Mouse (Mus musculus) heart, adult 11 months (tissue): ENCODE results near the gene Auts2.

Experiments used
- DNase-seq: peaks from one replicate; pipeline ENCODE4 v3.0.0; 2022

Auts2 gene

DNA sequence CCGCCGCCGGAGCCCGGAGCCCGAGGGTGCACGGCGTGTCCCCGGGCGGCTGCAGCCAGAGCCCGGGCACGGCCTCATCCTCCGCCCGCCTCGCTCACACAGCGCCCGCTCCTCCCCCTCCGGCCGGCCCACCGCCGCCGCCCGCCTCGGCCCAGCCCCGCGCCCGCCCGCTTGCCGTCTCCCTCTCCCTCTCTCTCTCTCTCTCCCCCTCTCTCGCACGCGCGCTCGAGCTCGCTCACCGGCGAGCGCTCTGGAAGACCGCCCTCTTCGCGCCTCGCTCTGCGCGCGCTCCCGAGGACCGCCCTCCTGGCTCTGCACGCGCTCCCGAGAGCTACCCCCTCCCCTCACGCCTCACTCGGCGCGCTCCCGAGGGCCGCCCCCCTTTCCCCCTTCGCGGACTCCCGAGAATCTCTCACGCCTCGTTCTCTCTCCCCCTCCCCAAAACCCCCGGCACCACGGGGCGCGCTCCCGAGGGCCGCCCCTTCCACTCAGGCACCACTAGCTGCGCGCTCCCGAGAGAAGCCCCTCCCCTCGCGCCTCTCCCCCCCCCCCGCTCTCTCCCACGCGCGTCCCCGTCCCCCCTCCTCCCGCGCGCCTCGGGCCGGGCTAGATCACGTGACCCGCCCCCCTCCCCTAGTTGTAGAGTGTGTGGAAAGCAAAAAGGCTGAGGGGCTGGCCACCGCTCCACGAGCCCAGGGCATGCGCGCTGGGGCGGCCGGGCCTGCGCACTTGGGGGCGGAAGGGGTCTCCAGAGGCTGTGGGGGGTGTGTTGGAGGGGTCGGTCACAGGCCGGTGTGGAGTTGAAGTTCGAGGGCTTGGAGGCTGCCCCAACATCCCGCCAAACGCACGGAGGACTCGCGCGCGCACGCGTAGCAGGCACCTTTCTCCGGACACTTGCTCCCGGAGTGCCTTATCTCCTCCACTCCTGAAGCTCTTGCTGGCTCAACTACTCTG is at the start of gene Auts2:
Gene Auts2, minus strand, starts transcription at position 227 of the 954 bp plus-strand sequence.
- DNase-seq: peak; percentile 99

DNA sequence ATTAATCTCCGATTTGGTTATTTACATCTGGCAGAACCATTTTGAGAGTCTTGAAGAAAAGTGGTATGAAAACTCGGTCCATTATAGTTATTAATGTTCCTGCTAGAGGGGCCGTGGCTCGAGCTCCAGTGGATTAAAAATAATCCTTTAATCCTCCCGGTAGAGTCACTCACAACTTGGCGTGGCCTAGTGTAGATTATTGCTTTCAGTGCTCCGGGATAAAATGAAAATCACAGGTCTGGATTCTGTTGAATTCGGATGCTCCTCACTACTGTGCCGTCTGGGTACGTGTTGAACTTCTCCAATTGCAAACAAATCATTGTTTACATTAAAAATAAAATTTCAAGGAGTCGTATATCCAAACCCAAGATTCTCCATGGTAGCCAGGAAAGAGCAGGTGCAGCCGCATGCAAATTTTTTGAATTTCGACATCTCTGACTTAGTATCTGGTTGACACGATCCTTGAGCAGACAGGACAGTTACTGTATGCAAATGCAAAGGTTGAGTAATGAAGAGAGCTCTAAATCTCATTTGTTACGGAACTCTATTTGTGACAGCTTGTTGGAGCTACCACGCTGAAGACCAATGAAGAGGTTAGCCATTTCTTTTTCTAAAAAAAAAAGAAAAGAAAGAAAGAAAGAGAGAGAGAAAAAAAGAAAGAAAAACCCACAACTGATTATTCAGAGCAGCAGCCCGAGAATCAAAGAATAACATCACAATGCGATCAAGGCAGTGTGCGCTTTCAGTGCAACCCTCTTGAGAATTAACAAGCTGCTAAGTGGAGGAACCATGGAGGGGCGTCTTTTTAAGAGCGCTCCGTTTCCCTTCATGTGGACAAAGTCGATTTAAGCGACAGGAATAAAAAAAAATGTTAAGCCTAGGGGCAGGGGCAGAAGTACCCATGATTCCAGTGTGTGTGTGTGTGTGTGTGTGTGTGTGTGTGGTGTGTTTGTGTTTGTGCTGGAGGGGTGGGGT is 48.9 kb upstream of the Auts2 start:
- peak; percentile 49 for DNase-seq

DNA sequence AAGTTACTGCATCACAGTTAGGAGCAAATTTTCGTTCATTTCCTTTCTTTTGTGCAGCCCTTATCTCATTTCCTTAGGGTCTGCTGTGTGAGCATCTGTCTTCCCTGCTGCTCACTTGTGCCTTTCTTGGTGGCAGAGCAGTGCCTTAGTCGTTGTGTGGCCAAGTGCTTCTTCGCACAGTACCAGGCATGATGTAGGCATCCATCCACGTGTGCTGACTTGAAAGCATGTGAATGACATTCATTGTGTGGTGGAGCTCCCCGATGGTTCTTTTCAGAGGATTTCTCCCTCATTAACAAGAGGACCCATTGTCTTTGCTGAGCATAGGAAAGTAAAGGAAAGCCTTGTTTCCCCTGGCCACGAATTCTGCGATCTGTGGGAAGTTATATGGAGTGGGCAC is 36.6 kb upstream of the Auts2 start:
- no peak for DNase-seq

DNA sequence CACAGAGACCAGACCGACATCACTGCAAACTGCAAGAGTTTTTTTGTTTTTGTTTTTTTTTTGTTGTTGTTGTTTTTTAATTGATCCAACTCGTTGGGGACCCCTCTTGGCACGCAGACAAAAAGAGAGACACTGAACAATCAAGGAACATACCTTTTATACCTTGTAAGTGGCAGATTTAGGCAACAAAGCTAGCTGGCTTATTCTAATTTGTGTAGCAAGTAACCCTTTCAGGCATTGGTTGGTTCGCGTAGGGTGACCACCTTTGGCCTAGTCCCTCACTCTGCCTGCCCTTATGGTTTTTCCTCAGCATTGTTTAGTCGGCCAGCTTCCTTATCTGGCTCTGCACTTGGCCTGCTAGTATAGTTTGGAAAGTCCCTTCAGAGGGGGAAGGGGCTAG is 17.6 kb upstream of the Auts2 start:
- peak; percentile 58 for DNase-seq

DNA sequence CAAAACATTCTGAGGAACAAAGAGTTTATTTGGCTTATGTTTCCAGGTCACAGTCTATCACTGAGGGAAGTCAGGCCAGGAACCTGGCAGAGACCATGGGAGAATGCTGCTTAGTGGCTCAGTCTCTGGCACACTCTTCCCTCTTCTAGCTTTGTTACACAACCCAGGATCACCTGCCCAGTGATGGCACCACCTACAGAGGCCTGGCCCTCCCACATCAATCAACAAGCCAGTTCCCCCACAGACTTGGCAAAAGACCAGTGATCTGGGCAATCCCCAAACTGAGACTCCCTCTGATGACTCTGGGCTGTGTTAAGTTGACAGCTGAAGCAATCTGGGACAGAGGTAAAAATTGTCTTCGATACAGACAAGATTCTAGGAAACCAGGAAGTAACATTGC is 2.6 kb upstream of the Auts2 start:
- DNase-seq: peak; percentile 96

DNA sequence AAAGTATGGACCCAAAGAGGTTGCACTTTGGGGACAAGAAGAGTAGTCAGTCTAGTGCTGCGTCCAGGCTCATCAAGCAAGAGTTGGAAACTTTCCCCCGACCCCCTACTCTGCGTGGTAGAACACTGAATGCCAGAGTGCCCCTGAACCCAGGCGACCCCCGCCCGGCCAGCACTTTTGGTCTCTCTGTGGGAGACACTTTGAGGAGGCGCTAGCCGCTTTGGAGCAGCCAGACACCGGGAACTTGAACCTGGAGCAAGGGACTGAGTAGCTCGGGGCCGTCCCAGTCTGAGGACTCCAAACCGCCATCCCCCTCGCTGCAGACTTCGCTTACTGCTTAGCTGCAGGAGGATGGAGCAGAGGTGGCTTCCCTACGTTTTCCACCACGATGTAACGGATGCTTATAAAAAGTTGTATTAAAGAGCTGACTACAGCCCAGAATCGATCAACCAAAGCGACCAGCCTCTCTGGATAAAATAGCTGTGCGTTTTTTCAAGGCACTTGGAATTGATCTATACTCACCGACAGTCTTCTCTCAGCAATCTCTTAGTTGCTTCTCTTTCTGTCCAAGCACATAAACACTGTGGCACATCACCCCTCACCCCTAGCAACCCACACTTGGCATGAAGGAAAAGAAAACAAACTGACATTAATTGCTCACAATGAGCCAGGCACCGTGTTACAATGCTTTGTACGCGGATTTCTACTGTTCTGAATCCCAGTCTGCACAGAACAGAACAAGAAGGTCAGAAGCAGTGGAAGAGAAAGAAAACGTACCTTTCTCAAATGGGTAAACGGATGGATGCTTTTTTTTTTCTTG is 1.2 kb upstream of the Auts2 start:
- DNase-seq: peak; percentile 92

DNA sequence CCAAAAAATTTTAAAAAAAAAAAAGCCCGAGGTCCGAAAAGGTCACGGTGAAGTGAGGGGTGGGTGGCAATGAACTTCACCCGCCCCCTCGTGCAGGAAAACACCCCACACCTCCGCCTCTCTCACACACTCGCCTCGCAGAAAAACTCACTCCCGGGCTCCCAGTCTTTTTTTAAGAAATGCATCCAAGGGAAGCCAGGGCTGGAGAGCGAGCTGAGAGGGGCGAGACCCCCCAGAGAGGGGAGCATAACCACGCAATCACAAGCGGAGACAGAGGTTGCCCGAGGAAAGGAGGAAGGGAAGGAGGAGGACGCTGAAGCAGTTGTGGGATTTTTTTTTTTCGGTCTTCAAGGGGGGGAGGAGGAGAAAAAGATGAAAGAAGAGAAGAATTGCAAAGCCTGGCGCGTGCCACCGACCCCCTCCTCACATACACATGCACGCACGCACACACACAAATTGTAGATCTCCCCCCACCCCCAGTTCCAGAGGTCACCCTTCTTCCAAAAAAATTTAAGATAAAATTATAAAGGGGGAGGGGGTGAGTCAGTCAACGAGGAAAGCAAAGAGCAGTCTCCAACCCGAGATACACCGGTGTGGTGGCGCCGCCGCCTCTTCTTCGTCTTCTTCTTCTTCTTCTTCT is 643 bp downstream of the Auts2 start:
- peak; percentile 92 for DNase-seq

DNA sequence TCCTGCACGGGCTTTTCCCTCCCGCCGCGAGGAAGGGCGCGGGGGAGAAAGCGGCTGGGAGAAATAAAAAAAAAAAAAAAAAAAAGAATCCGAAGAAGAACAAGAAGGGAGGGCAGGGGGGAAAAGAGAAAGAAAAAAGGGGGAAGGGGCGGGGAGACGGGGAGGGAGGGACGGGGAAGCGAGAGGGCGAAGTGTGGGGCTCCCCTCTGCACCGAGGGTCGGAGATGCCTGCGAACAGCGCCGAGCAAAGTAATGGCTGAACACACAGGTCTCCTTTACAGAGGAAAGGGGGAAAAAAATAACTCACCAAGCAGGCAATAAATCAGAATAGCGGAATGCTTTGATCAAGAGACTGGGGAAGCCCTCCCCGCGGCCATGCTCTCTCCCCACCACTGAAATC is 1.2 kb downstream of the Auts2 start:
- no peak for DNase-seq

DNA sequence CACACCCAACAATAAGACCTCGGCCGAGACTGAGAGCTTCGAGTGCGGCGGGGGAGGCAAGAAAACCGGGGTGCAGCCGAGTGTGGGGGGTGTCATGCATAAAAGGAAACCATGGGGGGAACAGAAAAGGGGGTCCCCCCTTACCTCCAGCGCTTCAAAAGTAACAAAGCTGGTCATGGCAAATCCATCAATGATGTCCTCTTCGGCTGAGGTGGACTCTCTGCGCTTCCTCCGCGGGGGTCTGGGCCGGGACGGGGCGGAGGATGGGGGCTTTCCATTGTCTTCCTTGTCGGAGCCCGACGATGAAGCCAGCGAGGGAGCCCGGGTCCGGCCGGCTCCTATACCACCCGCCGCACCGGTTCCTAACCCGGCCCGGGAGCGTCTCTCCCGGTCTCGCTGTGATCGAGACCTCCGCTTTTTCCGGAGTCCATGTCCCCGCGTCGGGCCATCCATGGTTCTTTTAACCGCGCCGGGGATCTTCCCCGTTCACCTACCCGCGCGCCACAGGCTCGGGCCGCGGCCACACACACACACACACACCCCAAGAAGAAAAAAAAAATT is 1.7 kb downstream of the Auts2 start:
- peak; percentile 92 for DNase-seq

DNA sequence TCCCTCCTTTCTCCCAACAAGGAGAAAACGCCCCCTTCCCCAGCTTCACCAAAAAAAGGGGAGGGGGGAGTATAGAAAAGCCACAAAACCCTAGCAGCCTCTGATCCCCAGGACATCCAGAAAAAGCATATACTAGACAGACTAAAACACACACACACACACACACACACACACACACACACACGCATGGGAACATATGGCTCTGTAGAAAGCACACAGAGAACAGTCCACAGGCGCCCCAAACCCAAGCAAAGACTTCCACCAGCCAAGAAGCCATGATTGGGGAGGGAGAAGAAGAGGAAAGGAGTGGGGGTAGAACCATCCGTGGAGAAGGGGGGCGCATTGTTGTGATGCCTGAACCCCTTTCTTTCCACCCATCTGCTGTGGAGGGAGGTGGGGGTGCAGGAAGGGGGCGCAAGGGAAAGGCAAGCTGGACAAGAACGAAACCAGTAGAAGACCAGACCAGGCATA is 2.3 kb downstream of the Auts2 start:
- no peak for DNase-seq

DNA sequence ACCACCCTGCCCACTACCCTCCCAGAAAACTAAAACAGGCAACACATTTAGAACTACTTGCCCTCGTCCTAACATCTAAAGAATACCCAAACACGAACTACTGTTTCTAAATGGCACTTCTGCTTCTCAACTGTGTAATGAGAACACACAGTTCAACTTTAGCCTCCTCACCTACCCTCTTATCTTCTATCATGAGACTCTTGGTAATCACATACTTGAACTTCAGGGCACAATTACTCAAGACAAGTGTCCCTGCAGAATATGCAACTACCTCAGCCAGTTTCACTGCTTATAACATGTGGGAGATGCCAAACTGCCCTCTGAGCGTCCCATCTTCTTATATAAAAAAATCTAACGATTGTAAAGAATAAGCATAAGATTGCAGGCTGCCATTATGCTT is 5.7 kb downstream of the Auts2 start:
- DNase-seq: no peak

DNA sequence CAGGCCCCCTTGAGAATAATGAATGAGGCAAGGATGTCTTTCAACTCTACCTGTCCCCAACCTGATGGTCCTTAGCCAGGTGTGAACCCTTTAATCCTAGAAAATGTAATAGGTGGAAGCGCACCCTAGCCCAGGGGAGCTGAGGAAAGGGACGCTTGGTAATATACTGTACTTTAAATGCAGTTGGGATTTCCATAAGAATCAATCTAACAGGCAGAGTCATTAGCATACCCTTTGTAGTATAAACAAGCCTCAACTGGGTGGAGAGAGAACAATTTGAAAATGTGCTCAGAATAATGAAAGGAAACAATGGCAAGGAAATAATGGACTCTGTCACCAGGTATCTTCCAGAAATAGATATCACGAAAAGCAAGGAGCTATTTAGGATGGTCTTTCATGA is 16.7 kb downstream of the Auts2 start:
- DNase-seq: peak; percentile 15

DNA sequence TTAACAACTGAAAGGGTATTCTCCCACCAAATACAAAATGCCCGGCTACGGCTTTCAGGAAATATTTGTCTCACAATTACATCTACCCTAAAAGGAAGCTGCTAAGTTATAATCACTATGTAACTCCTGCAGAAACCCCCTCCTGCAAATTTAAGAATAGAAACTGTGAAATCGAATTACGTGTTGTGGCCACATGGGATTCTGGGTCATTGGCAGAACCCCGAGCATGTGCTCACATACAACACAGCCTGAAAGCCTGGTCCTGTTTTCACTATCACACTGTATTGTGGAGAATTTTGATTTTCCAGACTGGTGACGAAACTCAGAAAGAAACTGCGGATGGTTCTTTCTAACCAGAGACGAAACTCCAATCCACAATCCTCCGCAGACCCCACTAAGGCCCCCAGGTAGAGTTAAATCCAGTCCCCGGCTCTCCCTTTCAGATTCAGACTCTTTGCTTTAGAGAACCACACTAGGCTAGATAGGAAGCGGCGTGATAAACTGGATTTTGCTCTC is 21.7 kb downstream of the Auts2 start:
- DNase-seq: peak; percentile 88

DNA sequence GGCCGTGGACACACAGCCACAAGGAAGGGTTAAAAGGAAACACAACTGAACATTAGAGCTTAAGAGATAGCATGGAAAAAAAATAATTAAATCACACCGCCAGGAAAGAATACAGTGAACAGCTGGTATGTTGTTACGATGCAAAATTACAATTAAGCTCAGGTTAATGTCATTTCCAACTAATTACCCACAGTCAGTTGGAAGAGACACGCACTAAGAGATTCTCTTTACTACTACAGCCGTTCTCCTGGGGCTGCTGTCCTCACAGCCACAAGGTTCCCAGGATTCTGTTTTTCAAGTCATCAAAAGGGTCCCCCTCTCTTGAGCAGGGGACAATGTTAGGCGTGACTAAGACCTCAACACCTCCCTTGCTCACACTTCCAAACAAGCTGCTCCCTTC is 25.3 kb downstream of the Auts2 start:
- no peak for DNase-seq

DNA sequence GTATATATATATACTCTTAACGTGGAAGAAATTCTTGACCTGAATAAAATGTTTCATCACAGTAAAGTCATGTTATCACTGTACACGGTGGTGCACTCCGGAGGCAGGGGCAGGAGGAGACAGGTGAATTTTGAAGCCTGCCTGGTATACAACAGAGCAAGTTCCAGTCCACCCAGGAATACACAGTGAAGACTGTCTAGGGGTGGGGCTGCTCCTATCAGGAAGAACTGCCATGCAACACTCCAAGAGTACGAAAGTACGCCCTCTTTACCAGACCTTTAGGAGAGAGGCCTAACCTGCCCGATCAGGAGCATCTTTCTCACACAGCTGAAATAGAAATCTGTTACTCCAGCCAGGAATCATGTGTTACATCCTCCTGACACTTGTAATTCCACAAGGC is 28.6 kb downstream of the Auts2 start:
- DNase-seq: peak; percentile 64

DNA sequence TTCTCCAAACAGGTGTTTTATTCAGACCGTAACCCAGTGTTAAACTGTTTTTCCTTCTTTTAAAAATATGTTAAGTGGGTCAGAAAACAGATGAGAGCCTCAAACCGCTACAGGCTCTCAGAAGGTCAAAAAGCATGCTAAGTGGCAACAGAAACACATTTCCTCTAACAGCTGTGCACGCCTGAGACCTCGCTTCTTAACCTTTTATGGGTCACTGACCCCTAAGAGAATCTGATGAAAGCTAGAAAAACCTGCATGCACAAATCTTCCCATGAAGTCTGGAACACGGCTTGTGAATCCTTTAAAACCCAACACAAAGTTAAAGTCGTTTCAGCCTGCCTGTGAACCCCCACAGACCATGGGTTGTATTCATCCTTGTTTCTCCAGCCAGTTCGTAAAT is 29.9 kb downstream of the Auts2 start:
- DNase-seq: peak; percentile 77

DNA sequence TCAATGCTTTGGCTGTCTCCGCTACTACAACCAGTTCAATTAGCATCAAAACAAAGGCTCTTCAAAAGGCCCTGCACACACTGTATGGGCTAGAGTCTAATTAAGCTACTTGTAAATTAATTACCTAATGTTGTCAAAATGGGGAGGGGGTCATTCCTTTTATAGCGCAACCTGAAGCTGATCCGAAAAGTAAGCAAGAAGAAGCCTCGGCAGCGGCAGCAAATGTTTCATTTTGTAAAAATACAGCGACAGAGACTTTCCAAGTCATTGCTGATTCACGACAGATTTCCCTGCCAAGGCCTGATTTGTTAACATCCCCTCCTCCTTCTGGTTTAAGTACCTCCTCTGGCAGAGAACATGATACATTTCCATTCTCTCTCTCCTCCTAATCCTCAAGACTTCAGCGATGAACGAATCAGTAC is 33.7 kb downstream of the Auts2 start:
- peak; percentile 81 for DNase-seq

DNA sequence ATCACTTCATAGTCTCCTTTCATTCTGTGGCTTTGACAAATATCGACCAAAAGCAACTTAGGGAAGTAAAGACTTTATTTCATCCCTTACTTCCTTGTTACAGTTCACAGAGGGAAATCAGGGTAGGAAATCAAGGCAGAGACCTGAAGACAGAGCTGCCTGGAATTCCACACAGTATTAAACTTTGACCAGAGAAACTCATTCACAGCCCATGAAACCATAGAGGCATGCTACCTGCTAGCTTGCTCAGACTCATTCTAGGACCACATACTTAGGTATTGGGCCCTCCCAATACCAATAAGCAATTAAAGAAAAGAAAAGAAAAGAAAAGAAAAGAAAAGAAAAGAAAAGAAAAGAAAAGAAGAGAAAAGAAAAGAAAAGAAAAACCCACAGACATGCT is 38.3 kb downstream of the Auts2 start:
- DNase-seq: peak; percentile 9

DNA sequence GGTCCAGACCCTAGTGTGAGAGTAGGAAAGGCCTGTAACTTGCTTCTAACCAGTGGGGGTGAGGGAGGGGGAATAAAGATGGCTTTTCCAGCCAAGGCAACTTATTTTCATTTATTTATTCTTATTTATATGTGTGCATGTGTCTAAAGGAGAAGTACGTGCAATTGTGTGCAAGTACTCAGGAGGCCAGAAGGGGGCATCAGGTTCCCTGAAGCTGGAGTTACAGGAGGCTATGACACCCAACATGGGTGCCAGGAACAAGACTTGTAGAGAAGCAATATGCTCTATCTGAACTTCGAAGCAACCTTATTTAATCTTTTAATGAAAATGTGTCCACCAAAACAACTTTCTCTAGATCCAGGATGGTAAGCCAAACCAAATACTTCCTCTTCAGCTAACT is 39.7 kb downstream of the Auts2 start:
- peak; percentile 24 for DNase-seq

DNA sequence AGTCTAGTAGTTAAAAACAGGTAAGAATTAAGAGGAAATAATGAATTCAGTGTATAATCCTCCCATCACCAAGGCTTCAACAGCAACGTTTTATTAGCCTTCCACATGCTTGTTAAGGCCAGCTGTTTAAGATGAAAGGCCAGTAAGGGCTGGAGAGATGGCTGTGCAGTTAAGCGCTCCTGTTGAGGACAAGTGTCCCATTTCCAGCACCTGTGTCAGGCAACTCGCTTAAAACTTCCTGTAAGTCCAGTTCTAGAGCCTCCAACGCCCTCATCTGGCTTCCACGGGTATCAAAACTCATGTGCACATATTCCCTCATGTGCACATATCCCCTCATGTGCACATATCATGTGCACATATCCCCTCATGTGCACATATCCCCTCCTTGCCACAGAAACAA is 41.1 kb downstream of the Auts2 start:
- DNase-seq: peak; percentile 46

DNA sequence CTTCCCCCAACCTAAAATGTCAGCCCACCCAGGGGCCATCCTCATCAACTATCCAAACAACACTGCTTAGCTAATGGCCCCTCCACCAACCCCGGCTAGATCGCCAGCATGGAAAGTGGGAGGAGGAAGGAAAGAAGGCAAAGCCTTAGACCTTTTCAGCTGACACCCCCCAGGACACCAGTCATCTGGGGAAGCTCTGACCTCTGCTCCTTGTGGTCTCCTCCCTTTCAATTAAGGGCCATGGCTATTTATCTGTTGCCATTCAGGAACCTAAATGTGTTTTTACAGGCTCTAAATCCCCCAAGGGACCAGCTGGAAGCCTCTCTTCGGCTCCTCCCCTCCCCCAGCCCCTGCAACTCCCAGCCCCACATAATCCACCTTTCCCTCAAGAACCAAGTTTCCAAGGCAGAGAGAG is 42.3 kb downstream of the Auts2 start:
- peak; percentile 68 for DNase-seq
